Mouse (Mus musculus): ENCODE results near the gene Cradd. TPM values are rescaled to one million over a fixed set of nuclear protein-coding genes. Genes with fewer than 3 reads are reported as not detected.

Gene Cradd
- polyA plus RNA-seq, 1 experiment from 2014 or later: 10.4 TPM

GRCm38 (mm10) chr10:95234661-95235060, 89.3 kb downstream of the Cradd start:
- no peak overlapping the region for H3K4me2 ChIP-seq (replicated peaks; ENCODE audit: low read depth, low read length)
- H3K4me3 ChIP-seq (ENCODE audit: low read length): no peak overlapping the region
- H3K9ac ChIP-seq (replicated peaks; ENCODE audit: low read length): no peak overlapping the region
- no peaks in the 10 kb centered on the region for H3K9me3 ChIP-seq (ENCODE audit: low read length)
- ATAC-seq (ENCODE audit: low FRiP score, low TSS enrichment): no peak
- 81% methylated on average over 3 of the region's 3 CpGs for WGBS
- no peaks in the 10 kb centered on the region for H3K27me3 ChIP-seq (ENCODE audit: insufficient read depth, low read length)
- peaks cover 11% of the 10 kb centered on the region for H3K4me1 ChIP-seq (ENCODE audit: insufficient read depth, low read length)
- H3K27ac ChIP-seq (ENCODE audit: low read length): no peak overlapping the region
- no peaks in the 10 kb centered on the region for H3K36me3 ChIP-seq (ENCODE audit: insufficient read depth, low read length)

- WGBS: 77% methylated on average over 10 of the region's 10 CpGs
- Histone ChIP-seq H3K4me3 (ENCODE audit: low read length) (no peak overlapping the region), H3K27ac (ENCODE audit: low read length) (no peak overlapping the region), H3K4me1 (ENCODE audit: insufficient read depth, low read length) (peaks cover 11% of the 10 kb centered on the region), H3K9ac (replicated peaks; ENCODE audit: low read length) (no peak overlapping the region), H3K27me3 (ENCODE audit: insufficient read depth, low read length) (no peaks in the 10 kb centered on the region), H3K9me3 (ENCODE audit: low read length) (no peaks in the 10 kb centered on the region), H3K36me3 (ENCODE audit: insufficient read depth, low read length) (no peaks in the 10 kb centered on the region), H3K4me2 (replicated peaks; ENCODE audit: low read depth, low read length) (no peak overlapping the region)
- ATAC-seq (ENCODE audit: low FRiP score, low TSS enrichment): no peak
Measured at GRCm38 (mm10) chr10:95233044-95233443, 90.9 kb downstream of the Cradd start.

- Histone ChIP-seq H3K36me3 (ENCODE audit: insufficient read depth, low read length) (no peaks in the 10 kb centered on the region), H3K4me1 (ENCODE audit: insufficient read depth, low read length) (peaks cover 11% of the 10 kb centered on the region), H3K27ac (ENCODE audit: low read length) (no peak overlapping the region), H3K9me3 (ENCODE audit: low read length) (no peaks in the 10 kb centered on the region), H3K4me3 (ENCODE audit: low read length) (no peak overlapping the region), H3K4me2 (replicated peaks; ENCODE audit: low read depth, low read length) (no peak overlapping the region), H3K9ac (replicated peaks; ENCODE audit: low read length) (no peak overlapping the region), H3K27me3 (ENCODE audit: insufficient read depth, low read length) (no peaks in the 10 kb centered on the region)
- WGBS: 50% methylated on average over 3 of the region's 3 CpGs
- ATAC-seq (ENCODE audit: low FRiP score, low TSS enrichment): no peak; the same call in 1 of the 2 replicates
Measured at GRCm38 (mm10) chr10:95232554-95232953, 91.4 kb downstream of the Cradd start.

GRCm38 (mm10) chr10:95228192-95228591, 95.7 kb downstream of the Cradd start:
- 78% methylated on average over 6 of the region's 6 CpGs for WGBS
- no peak for ATAC-seq (ENCODE audit: low FRiP score, low TSS enrichment)
- no peak overlapping the region for H3K9ac ChIP-seq (replicated peaks; ENCODE audit: low read length)
- H3K4me3 ChIP-seq (ENCODE audit: low read length): no peak overlapping the region
- H3K27ac ChIP-seq (ENCODE audit: low read length): no peak overlapping the region
- H3K36me3 ChIP-seq (ENCODE audit: insufficient read depth, low read length): no peaks in the 10 kb centered on the region
- no peaks in the 10 kb centered on the region for H3K9me3 ChIP-seq (ENCODE audit: low read length)
- H3K4me1 ChIP-seq (ENCODE audit: insufficient read depth, low read length): 0 out of 2 replicates have a peak, but pooled peaks cover 7% of the 10 kb centered on the region
- no peaks in the 10 kb centered on the region for H3K27me3 ChIP-seq (ENCODE audit: insufficient read depth, low read length)
- H3K4me2 ChIP-seq (replicated peaks; ENCODE audit: low read depth, low read length): no peak overlapping the region

GRCm38 (mm10) chr10:95227590-95227989, 96.3 kb downstream of the Cradd start:
- H3K9me3 ChIP-seq (ENCODE audit: low read length): no peaks in the 10 kb centered on the region
- no peak overlapping the region for H3K9ac ChIP-seq (replicated peaks; ENCODE audit: low read length)
- ATAC-seq (ENCODE audit: low FRiP score, low TSS enrichment): no peak
- no peak overlapping the region for H3K27ac ChIP-seq (ENCODE audit: low read length)
- 67% methylated on average over 1 of the region's 1 CpGs for WGBS
- no peak overlapping the region for H3K4me2 ChIP-seq (replicated peaks; ENCODE audit: low read depth, low read length)
- no peaks in the 10 kb centered on the region for H3K27me3 ChIP-seq (ENCODE audit: insufficient read depth, low read length)
- no peak overlapping the region for H3K4me3 ChIP-seq (ENCODE audit: low read length)
- H3K36me3 ChIP-seq (ENCODE audit: insufficient read depth, low read length): no peaks in the 10 kb centered on the region
- 0 out of 2 replicates have a peak, but pooled peaks cover 6% of the 10 kb centered on the region for H3K4me1 ChIP-seq (ENCODE audit: insufficient read depth, low read length)

GRCm38 (mm10) chr10:95226772-95227171, 97.2 kb downstream of the Cradd start:
- H3K4me2 ChIP-seq (replicated peaks; ENCODE audit: low read depth, low read length): no peak overlapping the region
- H3K4me3 ChIP-seq (ENCODE audit: low read length): no peak overlapping the region

GRCm38 (mm10) chr10:95225006-95225405, 98.9 kb downstream of the Cradd start:
- H3K36me3 ChIP-seq (ENCODE audit: insufficient read depth, low read length): no peaks in the 10 kb centered on the region
- no peak overlapping the region for H3K4me3 ChIP-seq (ENCODE audit: low read length)
- no peak overlapping the region for H3K9ac ChIP-seq (replicated peaks; ENCODE audit: low read length)
- H3K4me1 ChIP-seq (ENCODE audit: insufficient read depth, low read length): no peaks in the 10 kb centered on the region
- WGBS: 87% methylated on average over 4 of the region's 4 CpGs
- H3K4me2 ChIP-seq (replicated peaks; ENCODE audit: low read depth, low read length): no peak overlapping the region
- H3K27ac ChIP-seq (ENCODE audit: low read length): no peak overlapping the region
- no peak for ATAC-seq (ENCODE audit: low FRiP score, low TSS enrichment)
- H3K27me3 ChIP-seq (ENCODE audit: insufficient read depth, low read length): no peaks in the 10 kb centered on the region
- no peaks in the 10 kb centered on the region for H3K9me3 ChIP-seq (ENCODE audit: low read length)

More at GRCm38 (mm10) chr10:95226772-95227171, 97.2 kb downstream of the Cradd start:
- Histone ChIP-seq H3K9ac (replicated peaks; ENCODE audit: low read length) (no peak overlapping the region), H3K36me3 (ENCODE audit: insufficient read depth, low read length) (no peaks in the 10 kb centered on the region), H3K9me3 (ENCODE audit: low read length) (no peaks in the 10 kb centered on the region), H3K27me3 (ENCODE audit: insufficient read depth, low read length) (no peaks in the 10 kb centered on the region), H3K4me1 (ENCODE audit: insufficient read depth, low read length) (no peaks in the 10 kb centered on the region), H3K27ac (ENCODE audit: low read length) (no peak overlapping the region)
- WGBS: 66% methylated on average over 4 of the region's 4 CpGs
- ATAC-seq (ENCODE audit: low FRiP score, low TSS enrichment): no peak

GRCm38 (mm10) chr10:95223211-95223610, 100.7 kb downstream of the Cradd start:
- Histone ChIP-seq H3K9ac (replicated peaks; ENCODE audit: low read length) (no peak overlapping the region), H3K9me3 (ENCODE audit: low read length) (no peaks in the 10 kb centered on the region), H3K36me3 (ENCODE audit: insufficient read depth, low read length) (no peaks in the 10 kb centered on the region), H3K27me3 (ENCODE audit: insufficient read depth, low read length) (no peaks in the 10 kb centered on the region), H3K4me2 (replicated peaks; ENCODE audit: low read depth, low read length) (no peak overlapping the region), H3K4me3 (ENCODE audit: low read length) (no peak overlapping the region), H3K27ac (ENCODE audit: low read length) (no peak overlapping the region), H3K4me1 (ENCODE audit: insufficient read depth, low read length) (peaks cover 6% of the 10 kb centered on the region; the same call in 1 of the 2 replicates)
- WGBS: 78% methylated on average over 16 of the region's 16 CpGs
- no peak for ATAC-seq (ENCODE audit: low FRiP score, low TSS enrichment)

- no peaks in the 10 kb centered on the region for H3K27me3 ChIP-seq (ENCODE audit: insufficient read depth, low read length)
- no peak overlapping the region for H3K4me2 ChIP-seq (replicated peaks; ENCODE audit: low read depth, low read length)
- no peak overlapping the region for H3K27ac ChIP-seq (ENCODE audit: low read length)
- H3K9me3 ChIP-seq (ENCODE audit: low read length): no peaks in the 10 kb centered on the region
- no peaks in the 10 kb centered on the region for H3K36me3 ChIP-seq (ENCODE audit: insufficient read depth, low read length)
- H3K9ac ChIP-seq (replicated peaks; ENCODE audit: low read length): no peak overlapping the region
- ATAC-seq (ENCODE audit: low FRiP score, low TSS enrichment): no peak
- H3K4me1 ChIP-seq (ENCODE audit: insufficient read depth, low read length): peaks cover 6% of the 10 kb centered on the region; the same call in 1 of the 2 replicates
- H3K4me3 ChIP-seq (ENCODE audit: low read length): no peak overlapping the region
- WGBS: 75% methylated on average over 9 of the region's 9 CpGs
Measured at GRCm38 (mm10) chr10:95221914-95222313, 102.0 kb downstream of the Cradd start.

- Histone ChIP-seq H3K4me3 (ENCODE audit: low read length) (no peak overlapping the region), H3K36me3 (ENCODE audit: insufficient read depth, low read length) (no peaks in the 10 kb centered on the region), H3K27ac (ENCODE audit: low read length) (no peak overlapping the region), H3K9ac (replicated peaks; ENCODE audit: low read length) (no peak overlapping the region), H3K9me3 (ENCODE audit: low read length) (no peaks in the 10 kb centered on the region), H3K4me1 (ENCODE audit: insufficient read depth, low read length) (peaks cover 6% of the 10 kb centered on the region; the same call in 1 of the 2 replicates), H3K4me2 (replicated peaks; ENCODE audit: low read depth, low read length) (no peak overlapping the region), H3K27me3 (ENCODE audit: insufficient read depth, low read length) (no peaks in the 10 kb centered on the region)
- no peak for ATAC-seq (ENCODE audit: low FRiP score, low TSS enrichment)
- 91% methylated on average over 3 of the region's 3 CpGs for WGBS
Measured at GRCm38 (mm10) chr10:95220536-95220935, 103.4 kb downstream of the Cradd start.

All from kidney, embryonic 16.5 days (tissue).